Mouse (Mus musculus): ENCODE data around the gene Luc7l3.

Luc7l3 gene

GRCm38 (mm10) chr11:94321931-94322400, at the start of gene Luc7l3:
Gene Luc7l3, minus strand, starts transcription at chr11:94321988.
- peak; percentile 97 for DNase-seq

- DNase-seq: peak; percentile 31
These were observed 49.0 kb upstream of the Luc7l3 start for GRCm38 (mm10) chr11:94370809-94371208.

- DNase-seq: no peak
These were observed 48.2 kb upstream of the Luc7l3 start for GRCm38 (mm10) chr11:94369981-94370380.

- no peak for DNase-seq
These were observed 43.6 kb upstream of the Luc7l3 start for GRCm38 (mm10) chr11:94365340-94365739.

- no peak for DNase-seq
These were observed 41.9 kb upstream of the Luc7l3 start for GRCm38 (mm10) chr11:94363690-94364089.

GRCm38 (mm10) chr11:94362101-94362500, 40.3 kb upstream of the Luc7l3 start:
- DNase-seq: no peak

GRCm38 (mm10) chr11:94361166-94361870, 39.5 kb upstream of the Luc7l3 start:
- no peak for DNase-seq

DNA sequence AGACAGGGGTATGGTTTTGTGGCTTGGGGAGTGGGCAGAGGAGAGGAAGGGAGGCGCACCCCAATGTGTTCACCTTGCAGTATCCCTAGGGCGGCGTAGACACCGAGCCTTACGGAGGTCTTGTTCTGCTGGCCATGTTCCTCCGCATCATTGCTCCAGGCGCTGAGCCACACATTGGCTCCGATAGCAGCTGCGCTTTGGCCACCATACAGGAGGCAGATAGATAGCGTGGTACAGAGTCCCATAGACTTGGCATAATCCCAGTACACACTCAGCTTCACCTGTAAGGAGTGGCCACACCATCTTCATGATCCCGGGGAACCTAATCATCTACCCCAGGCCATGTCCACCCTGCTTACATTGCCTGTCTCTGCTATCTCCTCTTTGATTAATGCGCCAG, 37.4 kb upstream of the Luc7l3 start:
- no peak for DNase-seq

DNA sequence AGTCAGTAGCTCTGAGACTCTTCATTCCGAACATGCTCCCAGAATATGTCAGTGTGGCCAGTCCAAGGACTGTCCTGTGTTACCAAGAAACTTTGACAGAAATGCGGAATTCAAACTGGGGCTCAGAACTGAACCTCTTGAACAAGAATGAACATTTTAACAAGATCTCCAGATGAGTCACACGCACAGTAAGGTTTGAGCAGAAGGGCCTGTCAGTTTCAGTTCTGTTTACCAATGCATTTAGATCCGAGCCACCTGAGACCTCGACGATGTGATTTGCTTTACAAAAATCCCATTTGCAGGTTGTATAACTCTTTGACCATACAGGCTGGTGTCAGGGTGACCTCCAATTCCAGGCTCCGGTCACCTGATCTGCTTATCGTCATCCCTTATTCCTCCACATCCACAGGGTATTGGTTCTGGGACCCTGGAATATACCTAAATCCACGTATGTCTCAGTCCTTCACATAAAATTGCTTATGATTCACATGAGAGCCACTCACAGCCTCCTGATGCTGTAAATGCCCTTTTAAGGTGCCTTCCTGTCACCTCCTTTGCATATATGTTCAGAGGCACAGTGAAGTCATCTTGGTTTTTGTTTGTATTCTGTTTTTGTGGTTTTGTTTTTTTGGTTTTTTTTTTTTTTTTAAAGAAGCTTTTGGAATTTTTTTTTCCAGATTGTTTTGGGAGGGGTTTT, 33.9 kb upstream of the Luc7l3 start:
- no peak for DNase-seq

- no peak for DNase-seq
These were observed 29.3 kb upstream of the Luc7l3 start for GRCm38 (mm10) chr11:94351094-94351493.

- no peak for DNase-seq
These were observed 28.5 kb upstream of the Luc7l3 start for GRCm38 (mm10) chr11:94350337-94350736.

- DNase-seq: no peak
These were observed 28.1 kb upstream of the Luc7l3 start for GRCm38 (mm10) chr11:94349839-94350238.

- no peak for DNase-seq
These were observed 25.3 kb upstream of the Luc7l3 start for GRCm38 (mm10) chr11:94347063-94347575.

GRCm38 (mm10) chr11:94346611-94347010, 24.8 kb upstream of the Luc7l3 start:
- no peak for DNase-seq

GRCm38 (mm10) chr11:94345926-94346325, 24.1 kb upstream of the Luc7l3 start:
- no peak for DNase-seq

GRCm38 (mm10) chr11:94344470-94344869, 22.7 kb upstream of the Luc7l3 start:
- DNase-seq: peak; percentile 23

GRCm38 (mm10) chr11:94343955-94344358, 22.2 kb upstream of the Luc7l3 start:
- DNase-seq: peak; percentile 53

- no peak for DNase-seq
These were observed 20.5 kb upstream of the Luc7l3 start for GRCm38 (mm10) chr11:94342114-94342905.

DNA sequence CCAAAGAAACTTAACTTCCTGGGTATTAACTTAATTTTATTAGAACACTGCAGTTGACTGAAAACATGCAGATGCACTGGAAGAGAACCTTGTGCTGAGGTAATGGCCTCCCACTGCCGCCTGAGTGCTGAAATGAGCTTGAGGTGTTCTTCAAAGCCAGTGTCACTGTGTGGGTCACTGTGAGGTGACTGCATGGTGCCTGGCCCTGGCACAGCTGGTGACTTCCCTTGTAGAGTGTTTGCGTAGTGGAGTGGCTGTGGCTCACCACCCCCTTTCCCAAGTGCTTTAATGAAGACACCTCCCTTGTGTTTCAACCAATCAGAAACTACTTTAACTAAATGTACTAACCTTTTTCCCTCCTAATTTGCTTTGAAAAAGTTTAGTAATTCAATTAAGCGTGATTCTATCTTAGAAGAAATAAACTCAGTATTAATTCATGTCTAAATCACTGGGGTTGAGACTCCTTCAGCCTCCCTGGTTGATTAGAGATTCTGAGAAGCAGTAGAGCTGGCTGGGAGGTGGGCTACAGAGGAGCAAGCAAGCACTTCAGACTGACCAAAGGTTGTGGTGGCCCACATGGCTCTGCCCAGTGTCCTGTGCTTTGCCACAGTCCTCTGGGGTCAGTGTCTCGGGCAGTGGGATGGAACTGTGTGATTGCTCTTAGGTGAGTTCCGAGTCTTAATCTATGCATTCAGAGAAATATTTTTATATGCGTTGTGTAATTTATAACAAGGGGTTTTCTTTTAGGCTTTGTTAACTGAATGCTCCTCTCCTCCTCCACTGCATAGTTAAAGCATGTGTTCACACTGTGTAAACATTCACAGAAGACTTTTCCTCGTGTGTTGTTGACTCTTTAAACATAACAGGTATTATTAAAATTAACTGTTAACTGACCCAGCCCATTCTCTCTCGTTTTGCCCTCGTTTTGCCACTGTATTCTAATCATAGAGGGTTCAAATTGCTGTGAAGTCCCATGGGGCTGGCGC, 19.5 kb upstream of the Luc7l3 start:
- DNase-seq: no peak

DNA sequence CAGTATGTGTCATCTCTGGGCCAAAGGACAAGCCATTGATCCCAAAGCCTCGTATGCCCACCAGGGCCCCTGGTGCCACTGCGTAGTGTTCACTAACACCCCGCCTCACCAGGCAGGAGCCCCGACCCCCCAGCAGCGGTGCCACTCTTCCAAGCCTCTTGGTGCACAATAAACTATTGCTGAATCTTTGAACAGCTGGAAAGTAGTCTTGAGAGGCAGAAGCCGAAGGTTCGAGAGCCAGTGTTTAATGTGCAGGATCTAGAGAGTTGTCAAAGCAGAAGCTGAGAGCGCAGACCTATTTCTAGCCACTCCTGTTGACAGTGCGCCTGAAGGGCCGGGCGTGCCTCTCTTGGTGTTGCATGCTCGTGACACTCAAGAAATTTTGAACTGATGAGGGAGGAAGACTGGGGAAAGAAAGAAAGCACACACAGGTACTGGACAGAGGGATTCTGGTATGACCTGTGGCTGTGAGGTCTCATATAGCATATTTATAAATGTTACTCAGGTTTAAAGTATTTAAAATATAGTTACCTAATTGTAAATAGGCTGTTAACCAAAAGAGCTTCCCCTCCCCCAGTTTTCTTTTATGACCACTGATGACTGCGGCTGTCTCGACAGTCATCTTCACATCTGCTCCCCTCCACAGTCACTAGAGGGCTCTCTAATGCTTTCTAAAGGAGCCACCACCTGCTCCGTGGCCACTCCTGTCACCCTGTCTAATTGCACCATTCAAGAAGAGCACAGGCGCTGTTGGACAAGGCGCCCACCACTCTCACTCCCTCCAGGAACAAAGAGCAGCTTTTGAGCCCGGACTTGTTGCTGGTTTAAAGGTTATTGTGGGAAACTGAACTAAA, 18.2 kb upstream of the Luc7l3 start:
- peak; percentile 67 for DNase-seq

DNA sequence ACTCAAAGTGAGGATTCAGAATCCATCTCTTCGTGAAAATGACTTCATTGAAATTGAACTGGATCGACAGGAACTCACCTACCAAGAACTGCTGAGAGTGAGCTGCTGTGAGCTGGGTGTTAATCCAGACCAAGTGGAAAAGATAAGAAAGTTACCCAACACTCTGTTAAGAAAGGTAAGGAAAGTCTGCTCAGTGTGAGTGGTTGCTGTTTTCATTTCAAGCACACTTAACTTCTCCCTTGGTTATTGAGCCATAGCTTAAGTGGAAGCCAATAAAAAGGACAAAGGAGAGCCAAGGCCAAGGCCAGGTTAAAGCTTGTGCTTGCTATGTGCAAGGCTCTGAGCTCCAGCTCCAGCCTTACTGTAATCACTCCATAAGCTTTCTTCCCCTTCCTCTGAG, 16.6 kb upstream of the Luc7l3 start:
- DNase-seq: no peak

Measured in thymus, postnatal 14 days (tissue).